Mouse (Mus musculus) forebrain, embryonic 14.5 days (tissue): ENCODE results near the gene Emc7. TPM values are rescaled to one million over a fixed set of nuclear protein-coding genes. Genes with fewer than 3 reads are reported as not detected.

Experiments
- polyA plus RNA-seq: library from polyadenylated mRNA; unstranded; fragments of >200 nt; fragmentation: Nextera tagmentation; extraction: Ambion mirVana; gene quantifications from 2 replicates; pipeline ENCODE4 v1.2.1, GENCODE M21; 2014

Gene Emc7
- polyA plus RNA-seq, 1 experiment from 2014 or later = 15.2 TPM

Other genes starting within 250 kb of the Emc7 start
- gene Lpcat4, start 215.5 kb upstream of the Emc7 start, polyA plus RNA-seq = 8.1 and 13.0 TPM in 2 replicates
- gene Nutm1, start 195.7 kb upstream of the Emc7 start, polyA plus RNA-seq = not detected in 2 replicates
- 170 and 190 TPM in 2 replicates for gene Nop10, start 193.1 kb upstream of the Emc7 start, polyA plus RNA-seq
- 15.0 and 16.5 TPM in 2 replicates for gene Slc12a6, start 189.2 kb upstream of the Emc7 start, polyA plus RNA-seq
- gene Gm21985, start 188.7 kb upstream of the Emc7 start, polyA plus RNA-seq = not detected in 2 replicates
- gene Emc4, start 87.0 kb upstream of the Emc7 start, polyA plus RNA-seq = 165 and 170 TPM in 2 replicates
- 48.4 and 54.5 TPM in 2 replicates for gene Katnbl1, start 75.8 kb upstream of the Emc7 start, polyA plus RNA-seq
- gene Chrm5, start 25.8 kb downstream of the Emc7 start, polyA plus RNA-seq = 0.42 and 0.49 TPM in 2 replicates
- gene Aven, start 38.0 kb downstream of the Emc7 start, polyA plus RNA-seq = 2.7 and 3.0 TPM in 2 replicates